Mouse (Mus musculus): ENCODE measurements around the gene B3gnt9. TPM values are rescaled to one million over a fixed set of nuclear protein-coding genes. Genes with fewer than 3 reads are reported as not detected.

The B3gnt9 gene
- polyA plus RNA-seq, 1 experiment from 2014 or later = 12.7 TPM

- peak overlapping the region; percentile 99 for H3K4me2 ChIP-seq (ENCODE audit: low read depth, low read length)
- peaks cover 13% of the 10 kb centered on the region for H3K27me3 ChIP-seq (ENCODE audit: control insufficient read depth, insufficient read depth, low read length)
- H3K9me3 ChIP-seq (replicated peaks; ENCODE audit: control insufficient read depth, low read length) = no peaks in the 10 kb centered on the region
- peaks cover 31% of the 10 kb centered on the region for H3K36me3 ChIP-seq (ENCODE audit: control insufficient read depth, insufficient read depth)
- peak overlapping the region; percentile 83 for H3K27ac ChIP-seq (ENCODE audit: low read length)
- H3K4me1 ChIP-seq (ENCODE audit: control insufficient read depth, insufficient read depth, low read length) = peaks cover 25% of the 10 kb centered on the region
- H3K9ac ChIP-seq (ENCODE audit: low read length) = peak overlapping the region; percentile 87
- peak; percentile 84 for ATAC-seq (replicated peaks; ENCODE audit: extremely low read depth, insufficient read depth, low FRiP score)
- H3K4me3 ChIP-seq (ENCODE audit: low read length) = peak overlapping the region; percentile 83
- WGBS = under 1% methylated on average over 69 of the region's 74 CpGs
Measured at GRCm38 (mm10) chr8:105254152-105254965, 594 bp downstream of the B3gnt9 start.

GRCm38 (mm10) chr8:105253766-105254151, 1.2 kb downstream of the B3gnt9 start:
- Histone ChIP-seq H3K27ac (ENCODE audit: low read length) (peak overlapping the region; percentile 25; the same call in 1 of the 2 replicates), H3K27me3 (ENCODE audit: control insufficient read depth, insufficient read depth, low read length) (peaks cover 9% of the 10 kb centered on the region; the same call in 1 of the 2 replicates), H3K36me3 (ENCODE audit: control insufficient read depth, insufficient read depth) (peaks cover 35% of the 10 kb centered on the region), H3K4me3 (ENCODE audit: low read length) (peak overlapping the region; percentile 83), H3K9ac (ENCODE audit: low read length) (peak overlapping the region; percentile 57), H3K4me1 (ENCODE audit: control insufficient read depth, insufficient read depth, low read length) (peaks cover 19% of the 10 kb centered on the region), H3K4me2 (ENCODE audit: low read depth, low read length) (peak overlapping the region; percentile 99), H3K9me3 (replicated peaks; ENCODE audit: control insufficient read depth, low read length) (no peaks in the 10 kb centered on the region)
- ATAC-seq (replicated peaks; ENCODE audit: extremely low read depth, insufficient read depth, low FRiP score) = no peak
- WGBS = 44% methylated on average over 20 of the region's 20 CpGs

- Histone ChIP-seq H3K27me3 (ENCODE audit: control insufficient read depth, insufficient read depth, low read length) (peaks cover 4% of the 10 kb centered on the region; the same call in 1 of the 2 replicates), H3K9me3 (replicated peaks; ENCODE audit: control insufficient read depth, low read length) (no peaks in the 10 kb centered on the region), H3K4me1 (ENCODE audit: control insufficient read depth, insufficient read depth, low read length) (peaks cover 18% of the 10 kb centered on the region), H3K4me3 (ENCODE audit: low read length) (0 out of 2 replicates have a peak overlapping the region, but pooled peaks have one; percentile 83), H3K27ac (ENCODE audit: low read length) (no peak overlapping the region), H3K36me3 (ENCODE audit: control insufficient read depth, insufficient read depth) (peaks cover 39% of the 10 kb centered on the region), H3K9ac (ENCODE audit: low read length) (peak overlapping the region; percentile 57; the same call in 1 of the 2 replicates), H3K4me2 (ENCODE audit: low read depth, low read length) (peak overlapping the region; percentile 99; the same call in 1 of the 2 replicates)
- WGBS = 65% methylated on average over 10 of the region's 10 CpGs
- no peak for ATAC-seq (replicated peaks; ENCODE audit: extremely low read depth, insufficient read depth, low FRiP score)
Measured at GRCm38 (mm10) chr8:105252680-105253537, 2.0 kb downstream of the B3gnt9 start.

- Histone ChIP-seq H3K9me3 (replicated peaks; ENCODE audit: control insufficient read depth, low read length) (no peaks in the 10 kb centered on the region), H3K27ac (ENCODE audit: low read length) (no peak overlapping the region), H3K4me3 (ENCODE audit: low read length) (no peak overlapping the region), H3K9ac (ENCODE audit: low read length) (no peak overlapping the region), H3K36me3 (ENCODE audit: control insufficient read depth, insufficient read depth) (peaks cover 43% of the 10 kb centered on the region), H3K4me1 (ENCODE audit: control insufficient read depth, insufficient read depth, low read length) (peaks cover 18% of the 10 kb centered on the region), H3K27me3 (ENCODE audit: control insufficient read depth, insufficient read depth, low read length) (no peaks in the 10 kb centered on the region), H3K4me2 (ENCODE audit: low read depth, low read length) (no peak overlapping the region)
- WGBS = 88% methylated on average over 6 of the region's 6 CpGs
- ATAC-seq (replicated peaks; ENCODE audit: extremely low read depth, insufficient read depth, low FRiP score) = no peak
Measured at GRCm38 (mm10) chr8:105251954-105252353, 3.0 kb downstream of the B3gnt9 start.

GRCm38 (mm10) chr8:105241016-105241415, 13.9 kb downstream of the B3gnt9 start:
- no peaks in the 10 kb centered on the region for H3K27me3 ChIP-seq (ENCODE audit: control insufficient read depth, insufficient read depth, low read length)
- H3K27ac ChIP-seq (ENCODE audit: low read length) = no peak overlapping the region
- H3K4me1 ChIP-seq (ENCODE audit: control insufficient read depth, insufficient read depth, low read length) = no peaks in the 10 kb centered on the region
- H3K9ac ChIP-seq (ENCODE audit: low read length) = no peak overlapping the region
- no peaks in the 10 kb centered on the region for H3K9me3 ChIP-seq (replicated peaks; ENCODE audit: control insufficient read depth, low read length)
- H3K4me3 ChIP-seq (ENCODE audit: low read length) = no peak overlapping the region
- peaks cover 31% of the 10 kb centered on the region for H3K36me3 ChIP-seq (ENCODE audit: control insufficient read depth, insufficient read depth)
- no peak overlapping the region for H3K4me2 ChIP-seq (ENCODE audit: low read depth, low read length)
- 88% methylated on average over 7 of the region's 7 CpGs for WGBS
- no peak for ATAC-seq (replicated peaks; ENCODE audit: extremely low read depth, insufficient read depth, low FRiP score)

- peaks cover 39% of the 10 kb centered on the region for H3K36me3 ChIP-seq (ENCODE audit: control insufficient read depth, insufficient read depth)
- H3K27me3 ChIP-seq (ENCODE audit: control insufficient read depth, insufficient read depth, low read length) = no peaks in the 10 kb centered on the region
- H3K4me1 ChIP-seq (ENCODE audit: control insufficient read depth, insufficient read depth, low read length) = no peaks in the 10 kb centered on the region
- no peak overlapping the region for H3K9ac ChIP-seq (ENCODE audit: low read length)
- H3K4me3 ChIP-seq (ENCODE audit: low read length) = no peak overlapping the region
- H3K27ac ChIP-seq (ENCODE audit: low read length) = no peak overlapping the region
- ATAC-seq (replicated peaks; ENCODE audit: extremely low read depth, insufficient read depth, low FRiP score) = no peak
- 88% methylated on average over 14 of the region's 14 CpGs for WGBS
- H3K9me3 ChIP-seq (replicated peaks; ENCODE audit: control insufficient read depth, low read length) = no peaks in the 10 kb centered on the region
- no peak overlapping the region for H3K4me2 ChIP-seq (ENCODE audit: low read depth, low read length)
Measured at GRCm38 (mm10) chr8:105237442-105238142, 17.4 kb downstream of the B3gnt9 start.

GRCm38 (mm10) chr8:105235206-105235605, 19.7 kb downstream of the B3gnt9 start:
- no peak overlapping the region for H3K27ac ChIP-seq (ENCODE audit: low read length)
- no peaks in the 10 kb centered on the region for H3K9me3 ChIP-seq (replicated peaks; ENCODE audit: control insufficient read depth, low read length)
- H3K27me3 ChIP-seq (ENCODE audit: control insufficient read depth, insufficient read depth, low read length) = no peaks in the 10 kb centered on the region
- WGBS = 57% methylated on average over 1 of the region's 1 CpGs
- ATAC-seq (replicated peaks; ENCODE audit: extremely low read depth, insufficient read depth, low FRiP score) = no peak
- no peak overlapping the region for H3K4me3 ChIP-seq (ENCODE audit: low read length)
- peaks cover 21% of the 10 kb centered on the region for H3K36me3 ChIP-seq (ENCODE audit: control insufficient read depth, insufficient read depth)
- H3K9ac ChIP-seq (ENCODE audit: low read length) = no peak overlapping the region
- H3K4me1 ChIP-seq (ENCODE audit: control insufficient read depth, insufficient read depth, low read length) = 0 out of 2 replicates have a peak, but pooled peaks cover 2% of the 10 kb centered on the region
- H3K4me2 ChIP-seq (ENCODE audit: low read depth, low read length) = no peak overlapping the region

GRCm38 (mm10) chr8:105233126-105233935, 21.6 kb downstream of the B3gnt9 start:
- Histone ChIP-seq H3K4me3 (ENCODE audit: low read length) (no peak overlapping the region), H3K9me3 (replicated peaks; ENCODE audit: control insufficient read depth, low read length) (no peaks in the 10 kb centered on the region), H3K9ac (ENCODE audit: low read length) (no peak overlapping the region), H3K4me1 (ENCODE audit: control insufficient read depth, insufficient read depth, low read length) (0 out of 2 replicates have a peak, but pooled peaks cover 2% of the 10 kb centered on the region), H3K27me3 (ENCODE audit: control insufficient read depth, insufficient read depth, low read length) (no peaks in the 10 kb centered on the region), H3K4me2 (ENCODE audit: low read depth, low read length) (no peak overlapping the region), H3K36me3 (ENCODE audit: control insufficient read depth, insufficient read depth) (peaks cover 10% of the 10 kb centered on the region), H3K27ac (ENCODE audit: low read length) (no peak overlapping the region)
- WGBS = 73% methylated on average over 1 of the region's 1 CpGs
- no peak for ATAC-seq (replicated peaks; ENCODE audit: extremely low read depth, insufficient read depth, low FRiP score)

Data from heart, embryonic 16.5 days (tissue).